Mouse (Mus musculus): Measurements from ENCODE around the gene Olfr303. TPM values are rescaled to one million over a fixed set of nuclear protein-coding genes. Genes with fewer than 3 reads are reported as not detected.

Olfr303 gene
- polyA plus RNA-seq, 1 experiment = 0.52 TPM

- TF ChIP-seq POLR2A (IDR thresholded peaks at IDR 0.05; ENCODE audit: control insufficient read depth, low read depth, low read length) (no peak), CTCF (IDR thresholded peaks at IDR 0.05; ENCODE audit: control insufficient read depth, insufficient read depth, insufficient replicate concordance, low read depth, low read length) (no peak)
- Histone ChIP-seq H3K27me3 (ENCODE audit: control insufficient read depth, insufficient read depth, low read length) (no peaks in the 10 kb centered on the region), H3K4me3 (ENCODE audit: control insufficient read depth, low read depth, low read length) (no peak overlapping the region), H3K36me3 (ENCODE audit: control insufficient read depth, insufficient read depth, low read length) (no peaks in the 10 kb centered on the region), H3K4me1 (ENCODE audit: control insufficient read depth, insufficient read depth, low read length) (no peaks in the 10 kb centered on the region), H3K27ac (ENCODE audit: control insufficient read depth, insufficient read depth, low read depth, low read length) (no peak overlapping the region)
These were observed 54.6 kb downstream of the Olfr303 start for GRCm38 (mm10) chr7:86342881-86343565.

Other genes with a start within 250 kb of the Olfr303 start
- gene Vmn2r75, start 226.0 kb downstream of the Olfr303 start, polyA plus RNA-seq (2012; rRNA removed) = not detected in 2 replicates
- not detected in 2 replicates for gene Vmn2r76, start 151.5 kb downstream of the Olfr303 start, polyA plus RNA-seq (2012; rRNA removed)
- gene Olfr310, start 120.6 kb downstream of the Olfr303 start, polyA plus RNA-seq (2012; rRNA removed) = not detected in 2 replicates
- gene Olfr309, start 84.1 kb downstream of the Olfr303 start, polyA plus RNA-seq (2012; rRNA removed) = 0.12 TPM in 1 of 2 replicates, not detected in the other
- gene Olfr308, start 72.2 kb downstream of the Olfr303 start, polyA plus RNA-seq (2012; rRNA removed) = not detected in 2 replicates
- 0.07 and 0.21 TPM in 2 replicates for gene Olfr307, start 60.2 kb downstream of the Olfr303 start, polyA plus RNA-seq (2012; rRNA removed)
- gene Olfr305, start 30.9 kb downstream of the Olfr303 start, polyA plus RNA-seq (2012; rRNA removed) = 0.25 and 0.30 TPM in 2 replicates
- gene Olfr304, start 11.1 kb downstream of the Olfr303 start, polyA plus RNA-seq (2012; rRNA removed) = not detected in 2 replicates
- 0.20 and 0.56 TPM in 2 replicates for gene Olfr301, start 6.1 kb upstream of the Olfr303 start, polyA plus RNA-seq (2012; rRNA removed)
- not detected in 2 replicates for gene Olfr299, start 62.1 kb upstream of the Olfr303 start, polyA plus RNA-seq (2012; rRNA removed)
- gene Olfr298, start 94.7 kb upstream of the Olfr303 start, polyA plus RNA-seq (2012; rRNA removed) = not detected in 2 replicates
- gene Olfr297, start 122.2 kb upstream of the Olfr303 start, polyA plus RNA-seq (2012; rRNA removed) = not detected in 2 replicates
- not detected in 2 replicates for gene Olfr295, start 186.1 kb upstream of the Olfr303 start, polyA plus RNA-seq (2012; rRNA removed)
- not detected in 2 replicates for gene Olfr294, start 218.9 kb upstream of the Olfr303 start, polyA plus RNA-seq (2012; rRNA removed)